Mouse (Mus musculus): Measurements from ENCODE around the gene Slc12a6. TPM values are rescaled to one million over a fixed set of nuclear protein-coding genes. Genes with fewer than 3 reads are reported as not detected.
"Not testable (repeated sequence)": the region's sequence is repeated elsewhere in the genome, so short reads cannot be mapped to it uniquely, and the experiment has no call there.

Slc12a6 gene
- polyA plus RNA-seq, 1 experiment from 2014 or later: 9.5 TPM

- peak; percentile 34 for ATAC-seq (ENCODE audit: extremely low read depth, insufficient number of reproducible peaks, low FRiP score, low TSS enrichment)
- under 1% methylated on average over 11 of the region's 11 CpGs for WGBS
These were observed 592 bp downstream of the Slc12a6 start, which contains the start of gene Gm21985 for GRCm38 (mm10) chr2:112266242-112266592. Gm21985 (plus strand) TSS chr2:112266314.

GRCm38 (mm10) chr2:112266780-112267179 is 1.2 kb downstream of the Slc12a6 start:
- Histone ChIP-seq H3K4me3 (peak overlapping the region; percentile 83), H3K27me3 (replicated peaks) (no peaks in the 10 kb centered on the region), H3K4me2 (peak overlapping the region; percentile 80), H3K9ac (peak overlapping the region; percentile 90), H3K9me3 (no peaks in the 10 kb centered on the region), H3K27ac (replicated peaks) (peak overlapping the region; percentile 95), H3K4me1 (peaks cover 62% of the 10 kb centered on the region), H3K36me3 (0 out of 2 replicates have a peak, but pooled peaks cover 3% of the 10 kb centered on the region)
- 30% methylated on average over 10 of the region's 10 CpGs for WGBS
- no peak for ATAC-seq (ENCODE audit: extremely low read depth, insufficient number of reproducible peaks, low FRiP score, low TSS enrichment)

More at GRCm38 (mm10) chr2:112266242-112266592, 592 bp downstream of the Slc12a6 start, which contains the start of gene Gm21985:
- Histone ChIP-seq H3K27ac (replicated peaks) (peak within 1 kb of the TSS; percentile 95), H3K27me3 (replicated peaks) (no peaks in the 10 kb centered on the region), H3K4me3 (peak within 1 kb of the TSS; percentile 83), H3K4me2 (peak within 1 kb of the TSS; percentile 80), H3K36me3 (0 out of 2 replicates have a peak, but pooled peaks cover 2% of the 10 kb centered on the region), H3K4me1 (peaks cover 57% of the 10 kb centered on the region), H3K9me3 (no peaks in the 10 kb centered on the region), H3K9ac (peak within 1 kb of the TSS; percentile 90)

DNA sequence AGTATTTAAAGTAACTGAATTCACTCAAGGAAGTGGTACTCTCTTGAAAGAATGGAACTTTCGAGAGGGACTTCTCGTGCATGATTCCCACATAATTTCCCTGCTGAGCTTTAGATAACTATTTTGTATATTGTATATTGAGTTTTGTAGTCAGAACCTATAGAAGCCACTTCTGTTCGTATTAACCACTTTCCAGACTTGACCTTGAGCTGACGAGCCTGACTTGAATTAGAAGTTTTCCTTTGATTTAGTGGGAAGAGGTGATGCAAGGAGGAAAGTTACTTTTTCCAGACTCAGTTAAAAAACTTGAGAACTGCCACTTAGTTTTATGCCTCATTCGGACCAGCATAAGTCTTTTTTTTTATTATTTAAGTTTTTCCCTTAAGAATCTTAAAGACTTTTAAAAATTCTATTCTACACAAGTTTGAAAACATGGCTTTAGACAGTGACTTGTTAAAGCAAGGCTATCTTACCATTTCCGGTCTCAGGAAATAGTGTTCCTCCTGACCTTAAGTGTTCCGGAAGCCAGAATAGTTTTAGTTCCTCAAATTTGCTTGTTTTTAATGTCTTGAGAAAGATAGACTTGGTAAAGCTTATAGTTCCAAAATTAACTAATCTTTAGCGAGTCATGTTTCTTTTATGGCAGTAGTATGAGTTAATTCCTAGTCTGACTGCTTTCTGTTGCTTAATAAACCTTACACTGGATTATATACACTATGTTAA is 2.1 kb downstream of the Slc12a6 start:
- ATAC-seq (ENCODE audit: extremely low read depth, insufficient number of reproducible peaks, low FRiP score, low TSS enrichment): no peak
- Histone ChIP-seq H3K4me3 (peak overlapping the region; percentile 83), H3K4me1 (peaks cover 57% of the 10 kb centered on the region), H3K36me3 (0 out of 2 replicates have a peak, but pooled peaks cover 3% of the 10 kb centered on the region), H3K9ac (peak overlapping the region; percentile 90), H3K27me3 (replicated peaks) (no peaks in the 10 kb centered on the region), H3K27ac (replicated peaks) (0 out of 2 replicates have a peak overlapping the region, but pooled peaks have one; percentile 28), H3K9me3 (no peaks in the 10 kb centered on the region), H3K4me2 (peak overlapping the region; percentile 80)
- WGBS: 54% methylated on average over 8 of the region's 8 CpGs

DNA sequence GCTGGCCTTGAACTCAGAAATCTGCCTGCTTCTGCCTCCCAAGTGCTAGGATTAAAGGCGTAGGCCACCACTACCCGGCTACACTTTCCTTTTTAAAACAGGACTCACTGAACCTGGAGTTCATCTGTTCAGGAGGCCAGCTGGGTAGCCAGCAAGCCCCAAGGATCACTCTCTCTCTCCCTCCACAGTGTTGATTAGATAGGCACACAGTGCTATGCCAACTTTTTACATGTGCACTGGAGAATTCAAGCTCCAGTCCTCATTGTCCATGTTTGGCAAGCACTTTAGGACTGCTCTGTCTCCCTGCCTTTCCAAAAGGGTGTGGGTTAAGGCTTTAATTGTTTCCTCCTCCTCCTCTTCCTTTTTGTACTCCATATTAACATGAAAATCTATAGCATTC is 4.4 kb downstream of the Slc12a6 start:
- no peak overlapping the region for H3K4me3 ChIP-seq
- ATAC-seq (ENCODE audit: extremely low read depth, insufficient number of reproducible peaks, low FRiP score, low TSS enrichment): no peak
- H3K9me3 ChIP-seq: no peaks in the 10 kb centered on the region
- 34% methylated on average over 2 of the region's 2 CpGs for WGBS
- H3K27ac ChIP-seq (replicated peaks): peak overlapping the region; percentile 68
- peaks cover 46% of the 10 kb centered on the region for H3K4me1 ChIP-seq
- 0 out of 2 replicates have a peak overlapping the region, but pooled peaks have one; percentile 24 for H3K9ac ChIP-seq
- H3K4me2 ChIP-seq: peak overlapping the region; percentile 28
- H3K36me3 ChIP-seq: peaks cover 9% of the 10 kb centered on the region
- H3K27me3 ChIP-seq (replicated peaks): no peaks in the 10 kb centered on the region

- Histone ChIP-seq H3K36me3 (peaks cover 17% of the 10 kb centered on the region), H3K4me3 (no peak overlapping the region), H3K4me1 (peaks cover 29% of the 10 kb centered on the region), H3K9me3 (no peaks in the 10 kb centered on the region), H3K27me3 (replicated peaks) (no peaks in the 10 kb centered on the region), H3K27ac (replicated peaks) (no peak overlapping the region), H3K9ac (no peak overlapping the region), H3K4me2 (no peak overlapping the region)
- ATAC-seq (ENCODE audit: extremely low read depth, insufficient number of reproducible peaks, low FRiP score, low TSS enrichment): no peak
- WGBS: 65% methylated on average over 2 of the region's 2 CpGs
These were observed 7.3 kb downstream of the Slc12a6 start for GRCm38 (mm10) chr2:112272909-112273308.

DNA sequence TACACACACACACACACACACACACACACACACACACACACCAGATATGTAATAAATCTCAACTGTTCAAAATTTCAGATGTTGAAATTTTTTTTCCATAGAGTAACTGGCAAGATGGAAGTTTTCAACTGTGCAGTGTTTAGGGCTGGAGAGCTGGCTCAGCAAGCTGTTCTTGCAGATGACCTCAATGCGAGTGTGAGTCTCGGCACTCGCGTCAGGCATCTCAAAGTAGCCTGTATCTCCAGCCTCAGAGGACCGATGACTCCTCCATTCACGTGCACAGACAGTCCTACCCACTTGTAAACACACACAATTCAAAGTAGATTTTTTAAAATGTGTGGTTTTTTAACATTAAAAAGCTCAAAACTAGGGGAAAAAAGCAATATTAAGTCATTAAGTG is 7.8 kb downstream of the Slc12a6 start:
- H3K9me3 ChIP-seq: no peaks in the 10 kb centered on the region
- no peak overlapping the region for H3K27ac ChIP-seq (replicated peaks)
- H3K9ac ChIP-seq: no peak overlapping the region
- no peak for ATAC-seq (ENCODE audit: extremely low read depth, insufficient number of reproducible peaks, low FRiP score, low TSS enrichment)
- H3K27me3 ChIP-seq (replicated peaks): no peaks in the 10 kb centered on the region
- no peak overlapping the region for H3K4me2 ChIP-seq
- peaks cover 17% of the 10 kb centered on the region for H3K36me3 ChIP-seq
- WGBS: 81% methylated on average over 6 of the region's 6 CpGs
- H3K4me3 ChIP-seq: no peak overlapping the region
- H3K4me1 ChIP-seq: peaks cover 25% of the 10 kb centered on the region

DNA sequence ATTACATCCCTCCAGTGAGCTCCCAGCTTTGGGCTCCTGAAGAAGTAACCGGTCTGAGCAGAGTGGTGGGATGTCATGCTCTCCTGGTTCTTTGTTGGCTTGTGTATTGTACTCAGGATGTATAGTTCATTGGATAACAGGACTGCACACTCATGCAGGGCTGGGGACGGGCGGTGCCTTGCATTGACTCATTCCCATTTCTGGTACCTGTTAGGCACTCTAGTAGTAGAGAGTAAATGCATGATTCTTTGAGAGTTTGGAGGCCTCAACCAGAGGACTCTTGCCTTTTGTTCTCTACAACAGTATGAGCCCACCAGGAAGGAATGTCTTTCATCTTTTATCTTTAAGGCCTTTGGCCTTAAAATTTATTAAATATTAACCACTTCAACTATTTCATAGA is 11.2 kb downstream of the Slc12a6 start:
- Histone ChIP-seq H3K9me3 (no peaks in the 10 kb centered on the region), H3K4me1 (no peaks in the 10 kb centered on the region; the same call in 1 of the 2 replicates), H3K27ac (replicated peaks) (no peak overlapping the region), H3K9ac (no peak overlapping the region), H3K27me3 (replicated peaks) (no peaks in the 10 kb centered on the region), H3K4me2 (no peak overlapping the region), H3K36me3 (peaks cover 14% of the 10 kb centered on the region), H3K4me3 (no peak overlapping the region)
- no peak for ATAC-seq (ENCODE audit: extremely low read depth, insufficient number of reproducible peaks, low FRiP score, low TSS enrichment)
- 94% methylated on average over 3 of the region's 3 CpGs for WGBS

GRCm38 (mm10) chr2:112282846-112283245 is 17.2 kb downstream of the Slc12a6 start:
- no peaks in the 10 kb centered on the region for H3K27me3 ChIP-seq (replicated peaks)
- no peak overlapping the region for H3K27ac ChIP-seq (replicated peaks)
- WGBS: 96% methylated on average over 1 of the region's 1 CpGs
- H3K4me2 ChIP-seq: no peak overlapping the region
- ATAC-seq (ENCODE audit: extremely low read depth, insufficient number of reproducible peaks, low FRiP score, low TSS enrichment): no peak
- no peaks in the 10 kb centered on the region for H3K9me3 ChIP-seq
- no peaks in the 10 kb centered on the region for H3K36me3 ChIP-seq
- peaks cover 10% of the 10 kb centered on the region for H3K4me1 ChIP-seq
- H3K9ac ChIP-seq: no peak overlapping the region
- no peak overlapping the region for H3K4me3 ChIP-seq

DNA sequence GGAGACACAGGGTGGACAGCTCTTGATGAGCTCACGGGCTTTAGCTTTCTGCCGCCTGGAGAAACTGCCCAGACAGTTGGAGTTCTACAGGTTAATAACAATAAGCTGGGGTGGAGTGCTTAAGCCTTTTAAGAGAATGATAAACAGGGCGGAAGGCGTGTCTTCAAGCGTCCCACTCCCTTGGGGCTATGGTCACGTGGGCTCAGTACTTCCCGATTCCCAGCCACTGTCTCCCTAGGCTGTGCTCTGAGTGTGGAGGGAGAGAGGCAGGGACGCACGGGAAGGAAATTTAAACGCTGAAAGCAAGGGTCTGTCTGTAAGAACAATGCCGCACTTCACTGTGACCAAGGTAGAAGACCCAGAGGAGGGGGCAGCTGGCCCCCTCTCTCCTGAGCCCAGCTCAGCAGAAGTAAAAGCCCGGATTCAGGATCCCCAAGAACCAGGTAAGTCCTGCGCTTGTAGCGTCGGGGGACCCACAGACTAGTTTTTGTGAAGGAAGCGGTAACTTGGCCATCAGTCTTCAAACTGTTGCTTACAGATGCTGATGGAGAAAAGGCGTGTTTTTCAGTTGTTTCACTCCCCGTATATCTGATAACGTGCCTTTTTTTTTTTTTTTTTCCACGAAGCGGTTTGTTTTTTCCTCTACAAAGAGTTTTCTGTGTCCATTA is 18.9 kb downstream of the Slc12a6 start:
- ATAC-seq (ENCODE audit: extremely low read depth, insufficient number of reproducible peaks, low FRiP score, low TSS enrichment): peak; percentile 94
- WGBS: 2% methylated on average over 21 of the region's 21 CpGs
- Histone ChIP-seq H3K27ac (replicated peaks) (peak overlapping the region; percentile 67), H3K9ac (peak overlapping the region; percentile 89), H3K4me3 (peak overlapping the region; percentile 69), H3K4me1 (peaks cover 14% of the 10 kb centered on the region), H3K4me2 (peak overlapping the region; percentile 90), H3K27me3 (replicated peaks) (no peaks in the 10 kb centered on the region), H3K36me3 (no peaks in the 10 kb centered on the region), H3K9me3 (no peaks in the 10 kb centered on the region)

- no peak for ATAC-seq (ENCODE audit: extremely low read depth, insufficient number of reproducible peaks, low FRiP score, low TSS enrichment)
- peak overlapping the region; percentile 90 for H3K4me2 ChIP-seq
- no peaks in the 10 kb centered on the region for H3K9me3 ChIP-seq
- peaks cover 16% of the 10 kb centered on the region for H3K4me1 ChIP-seq
- H3K4me3 ChIP-seq: peak overlapping the region; percentile 69
- peak overlapping the region; percentile 89 for H3K9ac ChIP-seq
- no peak overlapping the region for H3K27ac ChIP-seq (replicated peaks)
- WGBS: 57% methylated on average over 6 of the region's 6 CpGs
- no peaks in the 10 kb centered on the region for H3K36me3 ChIP-seq
- H3K27me3 ChIP-seq (replicated peaks): no peaks in the 10 kb centered on the region
These were observed 19.4 kb downstream of the Slc12a6 start for GRCm38 (mm10) chr2:112285031-112285390.

GRCm38 (mm10) chr2:112286062-112286461 is 20.4 kb downstream of the Slc12a6 start:
- WGBS: 93% methylated on average over 1 of the region's 1 CpGs
- H3K27me3 ChIP-seq (replicated peaks); ATAC-seq (ENCODE audit: extremely low read depth, insufficient number of reproducible peaks, low FRiP score, low TSS enrichment); H3K4me2 ChIP-seq; H3K9ac ChIP-seq; H3K4me3 ChIP-seq; H3K27ac ChIP-seq (replicated peaks); H3K36me3 ChIP-seq; H3K9me3 ChIP-seq: not testable (repeated sequence)
- H3K4me1 ChIP-seq: peaks cover 16% of the 10 kb centered on the region

All from heart, embryonic 13.5 days (tissue).